Mouse (Mus musculus) MEL (cell line): Measurements from ENCODE around the gene Slc44a4.

Experiments used
- CHD1 ChIP-seq: IDR thresholded peaks from 2 replicates; pipeline ENCODE4 v1.6.1; 2012; ENCODE audit warnings: low read depth, mild to moderate bottlenecking, inconsistent platforms, low read length, improper control_type of control experiment
- CTCF ChIP-seq, 3 experiments: IDR thresholded peaks in 2 of 3; conservative IDR thresholded peaks in 1 of 3; 2 replicates each; pipeline ENCODE4 v1.5.1; 2011 to 2012; ENCODE audit warnings: low read length in 3 of 3, low read depth in 2 of 3, mild to moderate bottlenecking in 2 of 3, improper control_type of control experiment in 1 of 3, inconsistent platforms in 1 of 3, mixed read lengths in 1 of 3, moderate library complexity in 1 of 3; ENCODE audit not compliant: control insufficient read depth in 1 of 3, insufficient read depth in 1 of 3, poor library complexity in 1 of 3, severe bottlenecking in 1 of 3
- E2F4 ChIP-seq: IDR thresholded peaks from 2 replicates; pipeline ENCODE4 v1.6.1; 2011; ENCODE audit warnings: low read depth, low read length, improper control_type of control experiment, borderline replicate concordance
- EP300 ChIP-seq, 2 experiments: IDR thresholded peaks; 2 replicates each; pipeline ENCODE4 v1.6.1; 2011; ENCODE audit warnings: improper control_type of control experiment in 2 of 2, low read length in 2 of 2, low read depth in 1 of 2, mild to moderate bottlenecking in 1 of 2
- JUND ChIP-seq: IDR thresholded peaks from 2 replicates; pipeline ENCODE4 v1.6.1; 2011; ENCODE audit warnings: low read depth, mild to moderate bottlenecking, improper control_type of control experiment, low read length
- MAFK ChIP-seq: IDR thresholded peaks from 2 replicates; pipeline ENCODE4 v1.6.1; 2011; ENCODE audit warnings: low read depth, mild to moderate bottlenecking, low read length, improper control_type of control experiment, borderline replicate concordance
- MAX ChIP-seq: IDR thresholded peaks from 2 replicates; pipeline ENCODE4 v1.6.1; 2011; ENCODE audit warnings: low read length, improper control_type of control experiment
- MAZ ChIP-seq: IDR thresholded peaks from 2 replicates; pipeline ENCODE4 v1.6.1; 2012; ENCODE audit warnings: low read depth, mild to moderate bottlenecking, inconsistent platforms, low read length, improper control_type of control experiment
- MXI1 ChIP-seq: IDR thresholded peaks from 2 replicates; pipeline ENCODE4 v1.6.1; 2011; ENCODE audit warnings: mild to moderate bottlenecking, low read depth, low read length, improper control_type of control experiment
- MYB ChIP-seq: IDR thresholded peaks from 2 replicates; pipeline ENCODE4 v1.6.1; 2011; ENCODE audit warnings: mild to moderate bottlenecking, low read depth, low read length, improper control_type of control experiment
- POLR2A ChIP-seq, 2 experiments: IDR thresholded peaks; 2 replicates each; pipeline ENCODE4 v1.6.1; 2011 to 2012; ENCODE audit warnings: low read length in 2 of 2, mild to moderate bottlenecking in 2 of 2, control low read depth in 1 of 2, improper control_type of control experiment in 1 of 2, low read depth in 1 of 2, moderate library complexity in 1 of 2; ENCODE audit not compliant: control insufficient read depth in 1 of 2, insufficient read depth in 1 of 2, poor library complexity in 1 of 2
- RCOR1 ChIP-seq: IDR thresholded peaks from 2 replicates; pipeline ENCODE4 v1.6.1; 2012; ENCODE audit warnings: low read depth, mild to moderate bottlenecking, inconsistent platforms, low read length, improper control_type of control experiment
- UBTF ChIP-seq: IDR thresholded peaks from 2 replicates; pipeline ENCODE4 v1.6.1; 2012; ENCODE audit warnings: low read depth, mild to moderate bottlenecking, inconsistent platforms, low read length, improper control_type of control experiment, moderate library complexity, borderline replicate concordance; ENCODE audit not compliant: insufficient read depth
- ZMIZ1 ChIP-seq: IDR thresholded peaks from 2 replicates; pipeline ENCODE4 v1.6.1; 2012; ENCODE audit warnings: low read depth, mild to moderate bottlenecking, inconsistent platforms, low read length, improper control_type of control experiment, moderate library complexity

DNA sequence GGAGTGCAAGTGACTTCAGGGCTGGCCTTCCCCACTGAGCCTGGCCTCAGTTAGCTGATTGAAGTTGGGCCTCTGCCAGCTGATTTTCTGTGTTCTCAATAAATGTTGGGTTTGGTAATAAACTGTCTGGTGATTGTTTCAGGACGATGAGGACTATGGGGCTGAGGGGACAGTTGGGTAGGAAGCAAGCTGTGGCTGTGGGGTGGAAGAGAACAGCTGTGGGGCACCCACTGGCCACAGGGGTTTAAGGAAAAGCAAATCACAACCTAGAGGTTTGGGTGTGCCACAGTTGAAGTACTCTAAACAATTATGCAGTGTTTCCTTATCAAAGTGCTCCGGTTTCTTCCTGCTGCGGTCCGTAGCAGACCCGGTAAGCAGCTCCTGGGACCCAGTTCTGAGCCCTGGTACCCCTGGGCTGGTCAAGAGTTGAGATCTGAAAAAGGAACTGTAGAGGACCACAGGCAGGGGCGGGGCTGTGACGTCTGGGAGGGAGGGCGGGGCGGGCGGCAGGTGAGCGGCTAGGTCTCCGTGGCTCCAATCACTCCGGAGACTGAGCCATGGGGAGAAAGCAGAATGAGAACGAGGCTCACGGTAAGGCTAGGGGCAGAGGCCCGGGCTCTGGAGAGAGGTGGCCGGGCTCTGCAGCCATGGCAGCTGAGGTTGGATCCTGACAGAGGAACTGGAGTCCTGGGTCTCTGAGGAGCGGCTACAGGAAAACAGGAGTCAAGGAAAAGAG is at the start of gene Slc44a4:
- TF ChIP-seq JUND = no peak
- no peak for TF ChIP-seq MAZ
- TF ChIP-seq CTCF (IDR thresholded peaks at IDR 0.05 in 2 of 3, conservative IDR thresholded peaks at IDR 0.05 in 1 of 3; ENCODE audit: control insufficient read depth in 1 of 3, insufficient read depth in 1 of 3, low read depth in 2 of 3, low read length in 3 of 3, poor library complexity in 1 of 3, severe bottlenecking in 1 of 3) = no peak
- no peak for TF ChIP-seq MXI1
- no peak for TF ChIP-seq CHD1
- no peak for TF ChIP-seq E2F4
- TF ChIP-seq RCOR1 = no peak
- no peak for TF ChIP-seq ZMIZ1
- 0 out of 4 replicates have a peak, but pooled peaks of 1 of the 2 experiments have one; percentile 13 for TF ChIP-seq POLR2A (IDR thresholded peaks at IDR 0.05; ENCODE audit: control insufficient read depth in 1 of 2, insufficient read depth in 1 of 2, low read depth in 1 of 2, low read length in 2 of 2, poor library complexity in 1 of 2)
- no peak for TF ChIP-seq MYB
- TF ChIP-seq MAFK = no peak
- no peak for TF ChIP-seq MAX
- no peak for TF ChIP-seq EP300 (IDR thresholded peaks at IDR 0.05; ENCODE audit: low read depth in 1 of 2, low read length in 2 of 2)
- TF ChIP-seq UBTF = no peak
